Mouse (Mus musculus) forelimb bud, embryonic 11.5 days (tissue): ENCODE measurements around the gene Efnb2.

Experiments used
- DNase-seq: peaks from one replicate; pipeline ENCODE4 v3.0.0-alpha.2; 2012; ENCODE audit warnings: low read depth, low spot score

Efnb2 gene

GRCm38 (mm10) chr8:8655346-8656340 is 5.4 kb downstream of the Efnb2 start:
- no peak for DNase-seq

- DNase-seq, result no peak
Observed at GRCm38 (mm10) chr8:8653906-8654489, 7.0 kb downstream of the Efnb2 start.

GRCm38 (mm10) chr8:8653343-8653742 is 7.7 kb downstream of the Efnb2 start:
- no peak for DNase-seq

- no peak for DNase-seq
Observed at GRCm38 (mm10) chr8:8652388-8652787, 8.7 kb downstream of the Efnb2 start.

- DNase-seq, result no peak
Observed at GRCm38 (mm10) chr8:8649944-8650343, 11.1 kb downstream of the Efnb2 start.

GRCm38 (mm10) chr8:8649536-8649935 is 11.5 kb downstream of the Efnb2 start:
- DNase-seq, result no peak

GRCm38 (mm10) chr8:8648686-8649085 is 12.4 kb downstream of the Efnb2 start:
- no peak for DNase-seq

- no peak for DNase-seq
Observed at GRCm38 (mm10) chr8:8647824-8648223, 13.2 kb downstream of the Efnb2 start.

- DNase-seq, result no peak
Observed at GRCm38 (mm10) chr8:8647319-8647718, 13.7 kb downstream of the Efnb2 start.

GRCm38 (mm10) chr8:8644160-8644915 is 16.7 kb downstream of the Efnb2 start:
- DNase-seq, result no peak

- DNase-seq, result no peak
Observed at GRCm38 (mm10) chr8:8640264-8640588, 20.8 kb downstream of the Efnb2 start.

- no peak for DNase-seq
Observed at GRCm38 (mm10) chr8:8639569-8640263, 21.3 kb downstream of the Efnb2 start.

GRCm38 (mm10) chr8:8631394-8631793 is 29.6 kb downstream of the Efnb2 start:
- DNase-seq, result no peak

- peak; percentile 55 for DNase-seq
Observed at GRCm38 (mm10) chr8:8624017-8624416, 37.0 kb downstream of the Efnb2 start.

- DNase-seq, result no peak
Observed at GRCm38 (mm10) chr8:8623486-8623885, 37.6 kb downstream of the Efnb2 start.

GRCm38 (mm10) chr8:8622476-8622875 is 38.6 kb downstream of the Efnb2 start:
- DNase-seq, result no peak

GRCm38 (mm10) chr8:8622031-8622430 is 39.0 kb downstream of the Efnb2 start:
- no peak for DNase-seq

GRCm38 (mm10) chr8:8621236-8621917 is 39.7 kb downstream of the Efnb2 start:
- DNase-seq, result no peak

- no peak for DNase-seq
Observed at GRCm38 (mm10) chr8:8620536-8620935, 40.5 kb downstream of the Efnb2 start.

GRCm38 (mm10) chr8:8619221-8620194 is 41.5 kb downstream of the Efnb2 start:
- peak; percentile 82 for DNase-seq
